Mouse (Mus musculus): Measurements from ENCODE around the gene Myl4.

DNA sequence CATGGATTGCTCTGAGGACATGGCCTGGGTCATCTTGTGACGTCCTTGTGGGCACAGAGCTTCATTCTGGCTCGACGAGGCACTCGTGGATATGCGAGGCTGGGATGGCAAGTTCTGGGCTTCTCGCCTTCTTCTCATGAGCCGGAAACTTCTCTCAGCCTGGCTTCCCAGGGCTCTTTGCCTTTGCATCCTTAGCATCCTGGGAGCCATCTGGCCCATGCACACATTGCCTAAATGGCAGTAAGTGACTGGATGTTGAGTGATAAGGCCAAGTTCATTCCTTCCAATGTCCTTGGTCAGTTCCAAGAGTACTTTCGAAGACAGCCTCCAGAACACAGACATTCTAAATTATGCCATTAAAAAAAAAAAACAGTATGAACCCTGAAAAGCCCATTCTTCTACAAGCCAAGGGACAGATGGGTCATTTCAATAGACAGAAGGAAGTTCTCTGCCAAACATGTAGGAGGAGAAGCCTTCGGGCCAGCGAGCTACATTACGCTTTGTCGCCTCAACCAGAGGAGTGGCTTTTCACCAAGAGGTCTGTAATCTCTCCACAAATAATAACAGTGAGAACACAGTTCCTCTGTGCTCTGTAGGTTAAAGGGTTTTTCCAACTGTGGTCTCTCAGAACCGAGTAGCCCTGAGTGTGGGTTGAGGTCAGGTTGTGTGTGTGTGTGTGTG lies 48.9 kb downstream of the Myl4 start:
- no peak for TF ChIP-seq POLR2A (IDR thresholded peaks at IDR 0.05; ENCODE audit: borderline replicate concordance, extremely low read depth, insufficient read depth, insufficient read length, poor library complexity, severe bottlenecking)
- no peak for TF ChIP-seq CTCF (IDR thresholded peaks at IDR 0.05; ENCODE audit: borderline replicate concordance, extremely low read depth, insufficient read depth, insufficient read length)
